Mouse (Mus musculus) lung, postnatal 0 days (tissue): ENCODE results near the gene Tnrc18.

Experiments used
- CTCF ChIP-seq: IDR thresholded peaks from 2 replicates; pipeline ENCODE4 v1.5.1; 2016; ENCODE audit warnings: antibody characterized with exemption, mild to moderate bottlenecking
- EP300 ChIP-seq: IDR thresholded peaks from 2 replicates; pipeline ENCODE4 v1.6.1; 2016; ENCODE audit warnings: antibody characterized with exemption, mild to moderate bottlenecking, control low read depth

DNA sequence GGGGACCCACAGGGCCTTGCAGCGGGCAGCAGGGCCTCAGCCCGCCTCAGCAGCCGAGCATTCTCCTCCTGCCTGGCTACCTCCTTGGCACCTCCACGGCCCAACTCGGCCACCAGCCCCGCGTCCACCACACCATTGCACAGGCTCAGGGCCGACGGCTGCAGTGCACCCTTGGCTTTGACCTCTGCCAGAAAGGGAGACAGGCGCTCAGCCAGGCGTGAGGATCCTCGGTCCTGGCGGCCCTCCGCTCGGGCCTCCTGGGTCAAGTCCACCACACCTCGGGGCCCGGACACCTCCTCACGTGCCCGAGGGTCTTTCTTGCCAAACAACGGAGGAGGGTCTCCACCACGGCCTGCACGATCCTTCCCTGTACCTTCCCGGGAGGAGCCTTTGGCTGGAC is 29.2 kb downstream of the Tnrc18 start:
- no peak for TF ChIP-seq EP300
- TF ChIP-seq CTCF = no peak
